Mouse (Mus musculus) spleen, adult 2 months (tissue): ENCODE results near the gene Camsap2.

Experiments
- CTCF ChIP-seq: fragments of 200-500 bp; IDR thresholded peaks from 2 replicates; pipeline ENCODE4 v1.5.1; 2011; ENCODE audit warnings: mild to moderate bottlenecking, inconsistent platforms; ENCODE audit not compliant: insufficient read depth, insufficient read length, insufficient replicate concordance; ENCODE audit errors: extremely low read depth
- POLR2A ChIP-seq: fragments of 200-500 bp; IDR thresholded peaks from 2 replicates; pipeline ENCODE4 v1.6.1; 2011; ENCODE audit warnings: low read depth, low read length, inconsistent platforms

GRCm38 (mm10) chr1:136254503-136255065 is 91.3 kb downstream of the Camsap2 start:
- TF ChIP-seq CTCF (no peak), POLR2A (no peak)
